Mouse (Mus musculus) limb, embryonic 15.5 days (tissue): ENCODE data around the gene Hamp2. TPM values are rescaled to one million over a fixed set of nuclear protein-coding genes. Genes with fewer than 3 reads are reported as not detected.

Experiments
- ATAC-seq: fragments of 200-750 bp; cut with Nextera tagmentation; 2 replicates; pipeline ENCODE4 v1.8.0; 2017; ENCODE audit warnings: low read depth, moderate TSS enrichment; ENCODE audit not compliant: insufficient number of reproducible peaks, low FRiP score, low TSS enrichment
- H3K27ac ChIP-seq: fragments of 300-500 bp; sonication (generic); 2 replicates; pipeline ENCODE4 v1.5.1; 2015; ENCODE audit warnings: moderate library complexity, mild to moderate bottlenecking, inconsistent platforms
- H3K27me3 ChIP-seq: fragments of 300-500 bp; sonication (generic); 2 replicates; pipeline ENCODE4 v1.6.1; 2015; ENCODE audit warnings: inconsistent platforms
- H3K36me3 ChIP-seq: fragments of 300-500 bp; sonication (generic); 2 replicates; pipeline ENCODE4 v1.6.1; 2015; ENCODE audit warnings: inconsistent platforms
- H3K4me1 ChIP-seq: fragments of 300-500 bp; sonication (generic); 2 replicates; pipeline ENCODE4 v1.6.1; 2015; ENCODE audit warnings: inconsistent platforms
- H3K4me2 ChIP-seq: fragments of 300-500 bp; sonication (generic); 2 replicates; pipeline ENCODE4 v1.6.1; 2015; ENCODE audit warnings: mild to moderate bottlenecking, inconsistent platforms
- H3K4me3 ChIP-seq: fragments of 300-500 bp; sonication (generic); 2 replicates; pipeline ENCODE4 v1.5.1; 2015; ENCODE audit warnings: mild to moderate bottlenecking, inconsistent platforms
- H3K9ac ChIP-seq: fragments of 300-500 bp; sonication (generic); 2 replicates; pipeline ENCODE4 v1.6.1; 2015; ENCODE audit warnings: inconsistent platforms
- H3K9me3 ChIP-seq: fragments of 300-500 bp; sonication (generic); 2 replicates; pipeline ENCODE4 v1.6.1; 2016; ENCODE audit warnings: inconsistent platforms
- WGBS: fragments of 180-500 bp; shearing (Covaris S2); methylation state at CpG from one replicate; pipeline ENCODE4 v1.1.7; 2015; 5-methylcytosine and 5-hydroxymethylcytosine counted together
- polyA plus RNA-seq: library from polyadenylated mRNA; unstranded; fragments of >200 nt; fragmentation: Nextera tagmentation; extraction: Ambion mirVana; gene quantifications from 2 replicates; pipeline ENCODE4 v1.2.1, GENCODE M21; 2015

Hamp2 gene
- polyA plus RNA-seq, 1 experiment from 2014 or later, result not detected

DNA sequence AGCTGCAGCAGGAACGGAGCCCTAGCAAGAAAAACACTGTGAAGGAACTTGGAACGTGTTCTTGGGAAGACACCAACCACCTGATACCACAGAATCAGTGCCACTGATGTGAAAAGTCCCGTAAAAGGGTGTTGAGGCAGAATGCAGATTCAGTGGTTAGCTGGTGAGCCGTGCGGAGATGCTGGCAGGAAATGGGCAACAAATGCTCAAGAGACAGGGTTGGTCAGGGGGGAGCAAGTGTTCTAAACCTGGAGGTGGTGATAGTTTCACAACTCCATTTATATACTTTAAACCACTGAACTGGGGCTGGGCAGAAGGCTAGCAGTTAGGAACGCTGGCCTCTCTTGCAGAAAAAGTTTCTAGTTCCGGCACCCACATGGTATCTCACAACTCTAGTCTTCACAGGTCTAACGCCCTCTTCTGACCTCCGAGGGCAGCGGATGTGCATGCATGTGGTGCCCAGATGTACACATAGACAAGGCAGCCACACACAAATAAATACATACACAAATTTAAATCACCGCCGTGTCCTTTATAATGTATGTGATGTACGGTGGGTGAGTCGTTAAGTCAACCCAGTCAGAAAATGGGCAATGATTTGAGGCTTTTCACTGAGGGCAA, 36.8 kb downstream of the Hamp2 start:
- no peak overlapping the region for H3K9ac ChIP-seq
- no peak for ATAC-seq
- H3K4me1 ChIP-seq, result 0 out of 2 replicates have a peak, but pooled peaks cover 3% of the 10 kb centered on the region
- no peak overlapping the region for H3K27ac ChIP-seq
- no peak overlapping the region for H3K4me2 ChIP-seq
- no peaks in the 10 kb centered on the region for H3K9me3 ChIP-seq
- no peaks in the 10 kb centered on the region for H3K36me3 ChIP-seq
- H3K4me3 ChIP-seq, result no peak overlapping the region
- no peaks in the 10 kb centered on the region for H3K27me3 ChIP-seq
- WGBS, result 76% methylated on average over 14 of the region's 14 CpGs

DNA sequence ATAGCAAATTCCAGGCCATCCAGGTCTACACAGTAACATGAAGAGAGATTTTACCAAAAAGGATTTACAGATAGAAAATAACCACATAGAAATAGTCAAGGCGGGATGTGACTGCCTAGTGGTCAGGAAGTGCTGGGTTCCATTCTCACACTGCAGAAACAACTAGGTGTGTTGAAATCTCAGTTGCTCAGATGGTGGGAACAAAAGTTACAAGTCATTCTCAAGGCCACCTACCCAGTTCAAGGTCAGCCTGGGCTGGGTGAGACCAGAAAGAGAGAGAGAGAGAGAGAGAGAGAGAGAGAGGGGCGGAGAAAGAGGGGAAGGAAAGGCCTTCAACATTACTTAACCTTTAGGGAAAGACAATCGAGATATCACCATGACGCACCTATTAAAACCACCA, 37.6 kb downstream of the Hamp2 start:
- 74% methylated on average over 4 of the region's 4 CpGs for WGBS
- ATAC-seq, result no peak
- Histone ChIP-seq H3K9me3 (no peaks in the 10 kb centered on the region), H3K4me2 (no peak overlapping the region), H3K4me1 (no peaks in the 10 kb centered on the region), H3K27ac (no peak overlapping the region), H3K27me3 (no peaks in the 10 kb centered on the region), H3K36me3 (no peaks in the 10 kb centered on the region), H3K4me3 (no peak overlapping the region), H3K9ac (no peak overlapping the region)

DNA sequence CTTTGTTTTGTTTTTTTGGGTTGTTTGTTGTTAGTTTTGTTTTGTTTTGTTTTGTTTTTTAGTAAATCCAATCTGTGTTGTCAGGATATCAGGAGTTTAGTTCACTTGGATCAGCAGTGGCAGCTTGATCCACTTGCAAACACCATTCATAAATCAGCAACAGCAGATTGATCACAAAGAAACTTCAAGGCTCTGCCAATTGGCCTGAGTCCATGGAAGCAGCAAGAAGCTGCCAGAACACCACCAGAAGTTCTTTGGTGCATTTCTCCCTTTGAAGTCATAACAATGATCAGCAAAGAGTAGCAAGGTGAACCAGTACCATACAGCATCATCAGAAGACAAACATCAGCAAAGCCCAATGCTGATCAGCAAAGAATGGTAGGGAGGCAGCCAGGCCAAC, 40.4 kb downstream of the Hamp2 start:
- no peak overlapping the region for H3K9ac ChIP-seq
- no peaks in the 10 kb centered on the region for H3K27me3 ChIP-seq
- no peak for ATAC-seq
- no peak overlapping the region for H3K4me3 ChIP-seq
- H3K9me3 ChIP-seq, result no peaks in the 10 kb centered on the region
- H3K4me1 ChIP-seq, result no peaks in the 10 kb centered on the region
- no peaks in the 10 kb centered on the region for H3K36me3 ChIP-seq
- H3K27ac ChIP-seq, result no peak overlapping the region
- H3K4me2 ChIP-seq, result no peak overlapping the region

DNA sequence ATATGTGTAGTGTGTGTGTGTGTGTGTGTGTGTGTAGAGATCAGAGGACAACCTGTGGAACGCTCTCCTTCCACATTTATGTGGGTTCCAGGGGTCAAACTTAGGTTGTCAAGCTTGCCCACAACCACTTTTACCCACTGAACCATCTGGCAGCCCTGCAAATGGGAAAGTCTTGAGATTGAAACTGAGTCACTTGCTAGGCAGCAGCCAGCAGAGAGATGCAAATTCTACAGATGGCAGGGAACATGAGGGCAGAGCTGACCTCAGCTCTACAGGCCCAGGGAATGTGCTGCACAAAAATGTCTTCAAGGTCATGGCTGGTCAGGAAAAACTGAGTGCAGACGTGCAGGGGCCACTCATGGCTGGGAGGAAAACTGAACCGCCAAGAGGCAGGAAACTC, 43.1 kb downstream of the Hamp2 start:
- Histone ChIP-seq H3K9ac (no peak overlapping the region), H3K4me3 (no peak overlapping the region), H3K27ac (no peak overlapping the region), H3K9me3 (no peaks in the 10 kb centered on the region), H3K36me3 (no peaks in the 10 kb centered on the region), H3K4me1 (no peaks in the 10 kb centered on the region), H3K27me3 (no peaks in the 10 kb centered on the region), H3K4me2 (no peak overlapping the region)
- 79% methylated on average over 3 of the region's 3 CpGs for WGBS
- no peak for ATAC-seq

DNA sequence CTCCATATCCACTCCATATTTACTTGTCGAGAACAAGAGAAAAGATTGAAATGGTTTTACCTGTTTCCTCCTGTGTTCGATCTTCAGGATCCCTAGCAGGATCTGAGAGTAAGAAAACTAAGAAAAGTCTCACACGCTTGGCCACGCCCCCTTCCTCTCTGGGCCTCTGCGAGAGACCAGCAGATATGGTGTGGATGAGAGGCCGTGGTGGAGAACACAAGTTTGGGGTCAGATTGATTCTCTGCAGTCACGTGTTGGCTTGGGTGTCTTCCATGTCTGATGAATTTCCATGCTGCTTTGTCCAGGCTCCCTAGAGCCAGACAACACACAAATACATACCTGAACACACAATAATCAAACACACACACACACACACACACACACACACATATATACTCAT, 44.3 kb downstream of the Hamp2 start, which contains the start of gene Cd22:
Gene Cd22 (minus strand): TSS at position 167 of the 400 bp plus-strand sequence.
- no peak within 1 kb of the TSS for H3K4me3 ChIP-seq
- WGBS, result 65% methylated on average over 7 of the region's 7 CpGs

DNA sequence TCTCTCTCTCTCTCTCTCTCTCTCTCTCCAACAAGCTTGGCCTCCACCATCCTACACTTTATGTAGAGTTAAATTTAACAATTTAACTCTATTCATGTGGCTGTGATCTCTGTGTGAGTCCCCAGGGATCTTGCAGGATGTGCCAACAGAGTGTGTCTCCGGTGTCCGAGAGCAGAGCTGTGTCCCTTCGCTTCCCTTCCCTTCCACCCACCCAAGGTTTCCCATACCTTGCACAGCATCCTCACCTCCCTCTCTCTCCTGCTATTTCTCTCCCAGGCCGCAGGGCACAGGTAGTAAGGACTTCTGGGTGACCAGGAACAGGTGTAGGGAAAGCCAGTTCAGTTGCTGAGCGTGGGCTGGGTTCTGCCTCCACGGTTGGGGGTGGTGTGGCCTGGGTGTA, 45.5 kb downstream of the Hamp2 start:
- H3K27ac ChIP-seq, result no peak overlapping the region
- WGBS, result 83% methylated on average over 6 of the region's 6 CpGs
- H3K4me2 ChIP-seq, result no peak overlapping the region
- H3K9me3 ChIP-seq, result no peaks in the 10 kb centered on the region
- no peak overlapping the region for H3K4me3 ChIP-seq
- no peaks in the 10 kb centered on the region for H3K27me3 ChIP-seq
- no peaks in the 10 kb centered on the region for H3K36me3 ChIP-seq
- ATAC-seq, result no peak
- no peak overlapping the region for H3K9ac ChIP-seq
- no peaks in the 10 kb centered on the region for H3K4me1 ChIP-seq

More for the DNA sequence above, 44.3 kb downstream of the Hamp2 start, which contains the start of gene Cd22:
- Histone ChIP-seq H3K27me3 (no peaks in the 10 kb centered on the region), H3K4me2 (no peak within 1 kb of the TSS), H3K9me3 (no peaks in the 10 kb centered on the region), H3K9ac (no peak within 1 kb of the TSS), H3K4me1 (no peaks in the 10 kb centered on the region), H3K36me3 (no peaks in the 10 kb centered on the region), H3K27ac (no peak within 1 kb of the TSS)
- ATAC-seq, result no peak

DNA sequence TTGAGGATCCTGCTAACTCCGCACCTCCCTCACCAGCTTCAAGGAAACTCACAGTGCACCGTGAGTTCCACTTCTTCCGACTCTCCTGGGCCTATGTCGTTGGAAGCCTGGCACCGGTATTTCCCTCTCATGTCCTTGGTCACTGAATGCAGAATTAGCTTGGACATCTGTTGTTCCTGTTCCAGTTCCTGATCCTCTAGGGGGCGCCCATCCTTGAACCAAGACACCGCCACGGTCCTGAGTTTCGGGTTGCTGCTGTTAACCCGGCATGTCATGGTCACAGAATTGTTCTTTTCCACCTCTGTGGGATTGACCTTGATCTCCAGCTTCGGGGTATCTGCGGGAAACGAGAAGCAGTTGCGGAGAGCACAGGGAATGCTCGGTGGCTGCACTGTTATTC, 51.4 kb downstream of the Hamp2 start:
- no peak overlapping the region for H3K9ac ChIP-seq
- H3K4me2 ChIP-seq, result no peak overlapping the region
- no peak overlapping the region for H3K4me3 ChIP-seq
- no peak for ATAC-seq
- no peaks in the 10 kb centered on the region; the same call in 1 of the 2 replicates for H3K27me3 ChIP-seq
- 22% methylated on average over 15 of the region's 15 CpGs for WGBS
- no peak overlapping the region for H3K27ac ChIP-seq
- no peaks in the 10 kb centered on the region for H3K36me3 ChIP-seq
- H3K4me1 ChIP-seq, result 0 out of 2 replicates have a peak, but pooled peaks cover 3% of the 10 kb centered on the region
- no peaks in the 10 kb centered on the region for H3K9me3 ChIP-seq

Other genes starting within 250 kb of the Hamp2 start
- 1.1 and 1.4 TPM in 2 replicates for gene 2200002J24Rik, start 225.8 kb downstream of the Hamp2 start, polyA plus RNA-seq
- gene Atp4a, start 212.5 kb downstream of the Hamp2 start, polyA plus RNA-seq, result 0.19 and 0.99 TPM in 2 replicates
- 197 and 199 TPM in 2 replicates for gene Tmem147, start 195.1 kb downstream of the Hamp2 start, polyA plus RNA-seq
- gene Gapdhs, start 181.0 kb downstream of the Hamp2 start, polyA plus RNA-seq, result 0.52 and 0.66 TPM in 2 replicates
- 293 and 299 TPM in 2 replicates for gene Sbsn, start 173.2 kb downstream of the Hamp2 start, polyA plus RNA-seq
- 913 and 939 TPM in 2 replicates for gene Dmkn, start 160.9 kb downstream of the Hamp2 start, polyA plus RNA-seq
- 3,274 and 3,770 TPM in 2 replicates for gene Krtdap, start 136.8 kb downstream of the Hamp2 start, polyA plus RNA-seq
- gene Ffar2, start 100.9 kb downstream of the Hamp2 start, polyA plus RNA-seq, result 0.27 TPM in 1 of 2 replicates, not detected in the other
- not detected in 2 replicates for gene Ffar3, start 68.5 kb downstream of the Hamp2 start, polyA plus RNA-seq
- gene Ffar1, start 63.1 kb downstream of the Hamp2 start, polyA plus RNA-seq, result not detected in 2 replicates
- gene Cd22, start 44.3 kb downstream of the Hamp2 start, polyA plus RNA-seq, result 0.04 and 0.11 TPM in 2 replicates
- 1.3 and 1.4 TPM in 2 replicates for gene Mag, start 9.8 kb downstream of the Hamp2 start, polyA plus RNA-seq
- not detected in 2 replicates for gene Hamp, start 19.4 kb upstream of the Hamp2 start, polyA plus RNA-seq
- gene Usf2, start 32.1 kb upstream of the Hamp2 start, polyA plus RNA-seq, result 22.3 and 23.4 TPM in 2 replicates
- gene Lsr, start 48.8 kb upstream of the Hamp2 start, polyA plus RNA-seq, result 37.1 and 39.5 TPM in 2 replicates
- gene Fam187b, start 49.1 kb upstream of the Hamp2 start, polyA plus RNA-seq, result 2.4 and 2.7 TPM in 2 replicates
- gene Fxyd5, start 117.8 kb upstream of the Hamp2 start, polyA plus RNA-seq, result 42.3 and 52.6 TPM in 2 replicates
- gene Fxyd7, start 126.8 kb upstream of the Hamp2 start, polyA plus RNA-seq, result 13.1 and 19.0 TPM in 2 replicates
- 107 and 155 TPM in 2 replicates for gene Fxyd1, start 132.5 kb upstream of the Hamp2 start, polyA plus RNA-seq
- gene Lgi4, start 134.7 kb upstream of the Hamp2 start, polyA plus RNA-seq, result 0.58 and 0.88 TPM in 2 replicates
- gene Fxyd3, start 152.0 kb upstream of the Hamp2 start, polyA plus RNA-seq, result 76.1 and 91.8 TPM in 2 replicates
- gene Hpn, start 190.6 kb upstream of the Hamp2 start, polyA plus RNA-seq, result 2.4 and 3.4 TPM in 2 replicates
- 4.7 and 5.7 TPM in 2 replicates for gene Scn1b, start 202.3 kb upstream of the Hamp2 start, polyA plus RNA-seq
- gene Gramd1a, start 231.2 kb upstream of the Hamp2 start, polyA plus RNA-seq, result 68.2 and 70.9 TPM in 2 replicates